Mouse (Mus musculus): ENCODE measurements at regions not wholly inside any gene's neighbourhood (a gene's known extent, or its start where the extent isn't known, plus 50 kb on each side); places are given as distances from the start of the nearest gene placed in this dataset.

GRCm38 (mm10) chr13:31240546-31240945 lies 266.5 kb downstream of the Gm5447 start:
- no peak for DNase-seq (ENCODE audit: low spot score in 2 of 2)

- DNase-seq (ENCODE audit: low spot score in 2 of 2) = no peak
Measured at GRCm38 (mm10) chr13:31248996-31249395, 275.0 kb downstream of the Gm5447 start.

GRCm38 (mm10) chr13:31249525-31249924 lies 275.5 kb downstream of the Gm5447 start:
- no peak for DNase-seq (ENCODE audit: low spot score in 2 of 2)

DNA sequence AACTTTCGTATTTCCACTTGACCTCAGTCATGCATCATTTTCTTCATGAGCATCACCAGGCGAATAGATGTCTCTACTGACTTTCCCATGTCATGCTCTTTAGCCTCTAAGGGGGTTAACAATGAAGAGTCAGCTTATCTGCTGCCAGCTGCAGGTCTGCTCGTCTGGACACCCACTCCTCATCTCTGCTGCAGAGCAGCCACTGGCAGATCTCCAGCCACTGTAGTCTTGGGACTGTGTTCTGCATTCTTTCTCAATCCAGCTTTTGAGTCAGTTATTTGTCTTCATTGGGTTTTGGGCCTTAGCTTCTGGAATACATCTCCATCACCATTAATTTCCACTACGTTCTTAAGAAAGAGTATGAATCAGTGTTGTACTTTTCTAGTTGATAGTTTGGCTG lies 280.0 kb downstream of the Gm5447 start:
- DNase-seq (ENCODE audit: low spot score in 2 of 2) = no peak

- DNase-seq (ENCODE audit: low spot score in 2 of 2) = no peak
Measured at GRCm38 (mm10) chr13:31254744-31255143, 280.7 kb downstream of the Gm5447 start.

- DNase-seq (ENCODE audit: low spot score in 2 of 2) = no peak
Measured at GRCm38 (mm10) chr13:31255506-31255905, 281.5 kb downstream of the Gm5447 start.

DNA sequence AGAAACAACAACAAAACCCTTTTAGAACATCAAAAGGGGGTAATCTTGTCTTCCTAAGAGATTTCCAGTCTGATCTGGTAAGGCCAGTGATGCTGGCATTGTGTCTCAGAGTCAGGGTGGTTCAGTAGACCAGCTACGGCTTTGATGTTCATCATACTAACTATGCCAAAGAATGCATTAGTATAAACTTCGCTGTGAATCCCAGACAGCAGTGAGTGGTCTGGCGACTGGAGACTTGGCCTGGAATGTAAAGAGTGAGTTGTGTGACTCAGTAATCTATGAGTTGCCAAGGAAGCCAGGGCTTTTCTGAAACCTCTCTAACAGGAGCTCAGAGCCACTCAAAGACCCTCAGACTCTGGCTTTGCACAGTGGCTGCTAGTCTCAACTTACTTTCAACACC lies 288.1 kb upstream of the Foxq1 start:
- no peak for DNase-seq (ENCODE audit: low spot score in 2 of 2)

DNA sequence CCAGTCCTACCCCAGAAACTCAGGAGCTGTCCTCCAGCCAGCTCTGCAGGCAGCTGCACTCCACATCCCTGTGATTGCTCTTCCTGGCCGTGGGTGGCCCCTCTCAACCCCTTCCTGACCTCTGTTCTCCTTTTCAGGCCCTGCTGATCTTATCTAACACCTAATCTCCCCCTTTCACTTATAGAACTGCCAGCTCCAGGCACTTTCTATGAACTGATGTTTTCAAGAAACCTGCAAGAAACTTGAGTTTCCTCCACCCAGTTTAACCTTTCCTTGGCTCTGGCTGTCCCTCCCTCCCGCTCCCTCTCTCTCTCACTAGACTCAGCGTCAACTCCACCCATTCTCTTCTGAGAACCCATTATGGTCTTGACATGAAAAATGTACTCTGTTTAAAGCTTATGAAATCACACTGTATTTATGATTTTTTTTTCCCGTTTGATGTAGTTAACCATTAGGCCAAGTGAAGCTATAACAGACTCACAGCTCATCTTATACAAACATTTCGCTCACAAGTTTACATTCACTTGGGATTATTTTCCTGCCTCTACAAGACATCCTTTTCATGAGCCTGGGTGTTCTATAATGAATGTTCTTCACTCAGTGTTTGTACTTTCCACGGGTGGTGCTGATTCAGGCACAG lies 279.8 kb upstream of the Foxq1 start:
- no peak for DNase-seq (ENCODE audit: low spot score in 2 of 2)

DNA sequence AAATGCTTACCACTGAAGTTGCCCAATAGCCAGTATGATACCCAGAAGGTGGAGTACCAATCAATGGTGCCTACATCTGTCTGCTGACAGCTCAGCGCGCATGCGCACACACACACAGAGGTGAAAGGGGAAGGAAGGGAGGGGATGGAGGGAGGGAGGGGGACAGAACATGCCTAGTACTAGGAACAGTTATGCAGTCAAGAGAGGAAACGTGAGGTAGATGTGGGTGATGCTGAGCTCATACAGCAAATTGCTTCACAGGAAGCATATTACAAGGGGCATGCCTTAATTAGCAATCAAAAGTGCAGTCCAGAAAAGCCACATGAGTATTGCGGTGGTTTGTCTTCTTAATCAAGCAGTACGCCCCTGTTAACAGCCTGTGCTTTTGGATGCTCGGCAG lies 265.3 kb upstream of the Foxq1 start:
- no peak for DNase-seq (ENCODE audit: low spot score in 2 of 2)

DNA sequence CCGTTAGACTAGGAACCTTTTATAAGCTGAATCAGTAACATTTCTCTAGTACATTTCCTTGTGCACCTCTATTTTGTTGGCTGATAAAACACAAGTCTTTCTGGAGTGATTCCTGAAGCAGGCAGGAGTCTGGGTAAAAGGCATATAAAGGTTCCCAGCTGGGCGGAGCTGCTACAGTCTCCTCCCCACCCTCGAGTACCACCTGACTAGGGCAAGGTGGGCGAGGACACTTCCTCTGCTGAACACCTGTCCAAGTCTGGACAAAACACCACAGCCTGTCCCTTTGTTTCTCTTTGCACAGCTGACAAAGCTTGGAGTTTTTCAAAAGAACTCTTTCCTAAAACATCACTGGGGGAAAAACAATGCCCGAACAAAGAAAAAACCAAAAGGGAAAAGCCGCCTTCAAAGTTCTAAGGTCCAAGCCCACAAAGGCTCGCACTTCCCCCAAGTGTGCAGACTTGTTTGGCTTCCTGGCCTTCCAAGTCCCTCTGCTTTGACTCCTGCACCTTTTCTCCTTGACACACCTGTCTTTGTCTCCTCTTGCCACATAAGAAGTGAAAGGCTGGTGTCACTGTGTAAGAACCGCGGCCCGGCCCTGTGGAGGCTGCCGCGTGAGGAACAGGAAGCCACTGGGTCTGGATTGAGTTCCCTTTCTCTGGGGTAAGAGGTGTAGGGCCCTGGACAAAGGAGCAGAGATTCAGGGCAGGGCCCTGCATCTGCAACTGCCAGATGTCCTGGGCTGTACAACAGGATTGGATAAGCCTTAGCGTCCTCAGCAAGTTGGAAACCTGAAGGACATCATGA lies 263.1 kb upstream of the Foxq1 start:
- DNase-seq (ENCODE audit: low spot score in 2 of 2) = no peak

- no peak for DNase-seq (ENCODE audit: low spot score in 2 of 2)
Measured at GRCm38 (mm10) chr13:31294011-31294410, 261.9 kb upstream of the Foxq1 start.

- DNase-seq (ENCODE audit: low spot score in 2 of 2) = no peak
Measured at GRCm38 (mm10) chr13:31303194-31303593, 252.7 kb upstream of the Foxq1 start.

DNA sequence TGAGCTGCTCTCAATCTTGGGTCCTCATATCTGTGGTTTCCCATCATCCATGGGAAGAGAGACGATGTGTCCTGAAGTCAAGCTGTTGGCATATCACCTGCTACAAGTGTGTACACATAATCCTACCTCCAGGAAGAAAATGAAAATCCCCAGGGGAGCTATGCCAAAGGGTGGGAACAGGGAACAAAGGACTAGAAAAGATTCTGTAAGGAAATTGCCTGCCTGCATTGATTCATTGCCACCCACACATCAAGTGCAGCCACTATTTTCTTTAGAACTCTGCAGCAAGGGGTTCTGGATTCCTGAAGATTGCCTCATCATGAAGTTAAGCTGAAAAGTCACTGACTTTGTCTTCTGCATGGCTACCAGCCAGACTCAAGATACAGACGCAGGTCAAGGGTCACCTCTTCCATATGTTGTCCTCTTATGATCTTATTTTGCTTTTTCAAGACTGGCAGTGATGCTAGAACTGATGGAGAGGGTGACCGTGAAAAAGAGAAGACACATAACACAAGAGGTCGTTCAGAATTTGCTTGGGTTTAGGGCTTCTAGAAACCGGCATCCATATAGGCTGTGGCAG lies 251.6 kb upstream of the Foxq1 start:
- DNase-seq (ENCODE audit: low spot score in 2 of 2) = no peak

GRCm38 (mm10) chr13:31309083-31309621 lies 246.8 kb upstream of the Foxq1 start:
- DNase-seq (ENCODE audit: low spot score in 2 of 2) = no peak

GRCm38 (mm10) chr13:31312772-31313171 lies 243.2 kb upstream of the Foxq1 start:
- no peak for DNase-seq (ENCODE audit: low spot score in 2 of 2)

- DNase-seq (ENCODE audit: low spot score in 2 of 2) = no peak
Measured at GRCm38 (mm10) chr13:31313821-31314220, 242.1 kb upstream of the Foxq1 start.

DNA sequence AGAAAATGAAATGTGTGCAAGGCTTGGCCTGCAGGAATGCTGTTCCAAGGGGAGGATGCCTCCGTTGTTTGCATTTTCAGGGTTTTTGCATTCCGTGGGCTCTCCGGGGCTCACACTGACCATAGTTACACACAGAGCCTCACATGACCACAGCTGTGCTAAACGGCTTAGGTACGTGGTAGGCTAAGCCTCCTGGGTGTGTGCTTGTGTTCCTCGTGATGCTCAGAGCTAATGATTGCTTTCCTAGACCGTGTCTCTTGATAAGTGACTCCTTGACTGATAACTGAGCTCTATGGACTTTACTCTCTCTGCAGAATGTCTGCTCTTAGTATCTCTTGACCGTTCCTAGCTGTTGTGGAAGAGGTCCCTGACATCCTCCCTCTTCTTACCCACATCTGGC lies 238.9 kb upstream of the Foxq1 start:
- no peak for DNase-seq (ENCODE audit: low spot score in 2 of 2)

GRCm38 (mm10) chr13:31318008-31318407 lies 237.9 kb upstream of the Foxq1 start:
- DNase-seq (ENCODE audit: low spot score in 2 of 2) = no peak

DNA sequence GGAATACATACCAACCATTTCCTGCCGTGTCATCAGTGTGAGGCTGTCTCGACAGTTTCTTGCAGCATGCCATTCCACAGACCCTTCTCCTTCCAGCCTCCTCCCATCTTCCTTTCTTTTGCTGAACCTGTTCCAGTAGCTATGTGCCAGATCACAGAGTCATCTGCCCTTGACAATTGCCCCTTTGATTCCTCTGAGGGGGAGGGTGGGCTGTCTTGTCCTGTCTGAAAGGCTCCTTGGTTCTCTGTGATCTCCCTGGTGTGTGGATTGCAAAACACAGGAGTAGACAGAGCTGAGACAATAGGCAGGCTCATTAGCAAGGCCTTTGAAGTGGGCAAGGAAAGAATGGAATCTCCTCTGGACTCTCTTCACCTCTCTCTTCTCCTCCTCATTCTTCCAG lies 234.5 kb upstream of the Foxq1 start:
- no peak for DNase-seq (ENCODE audit: low spot score in 2 of 2)

GRCm38 (mm10) chr13:31326269-31326851 lies 229.6 kb upstream of the Foxq1 start:
- DNase-seq (ENCODE audit: low spot score in 2 of 2) = no peak

DNA sequence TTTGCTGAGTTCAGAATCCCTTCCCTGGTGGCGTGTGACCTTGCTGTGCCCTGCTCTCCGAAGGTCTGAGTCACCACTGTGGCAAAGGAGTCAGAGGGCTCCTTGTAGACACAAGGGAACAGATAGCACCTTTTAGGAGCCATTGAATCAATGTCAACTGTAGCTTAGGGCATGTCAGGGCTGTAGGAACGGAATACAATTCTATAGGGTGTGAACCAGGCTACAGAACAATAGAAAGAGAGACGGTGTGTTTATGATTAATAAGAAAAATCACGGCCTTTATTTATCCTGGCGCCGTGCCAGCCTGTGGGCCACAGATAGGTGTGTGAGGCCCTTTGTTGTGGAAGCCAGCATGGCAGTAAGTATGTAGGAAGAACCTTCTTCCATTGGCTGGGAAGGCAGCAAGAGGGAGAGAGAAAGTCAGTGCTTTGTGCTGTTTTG lies 228.4 kb upstream of the Foxq1 start:
- DNase-seq (ENCODE audit: low spot score in 2 of 2) = no peak

DNA sequence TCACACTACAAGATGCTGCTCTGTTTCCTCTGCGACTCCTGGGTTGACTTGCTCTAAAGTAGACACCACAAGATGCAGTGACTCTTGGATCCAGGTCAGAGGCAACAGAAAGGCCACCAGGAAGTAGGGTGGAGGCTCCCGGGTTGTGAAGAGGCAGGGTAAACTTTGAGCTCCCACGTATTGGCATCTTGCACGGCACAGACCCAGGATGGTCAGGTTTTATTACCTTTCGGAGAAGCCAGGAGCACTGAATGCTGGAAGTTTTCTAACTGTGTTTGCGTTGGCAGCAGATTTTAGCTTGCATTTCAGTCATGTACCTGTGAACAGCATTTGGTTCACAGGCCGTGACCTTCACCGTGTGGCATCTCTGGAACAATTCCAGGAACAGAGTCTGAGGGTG lies 227.2 kb upstream of the Foxq1 start:
- no peak for DNase-seq (ENCODE audit: low spot score in 2 of 2)
